Comparison of ENCODE assay signal across 18 mouse cellular contexts in the genomic region with DNA sequence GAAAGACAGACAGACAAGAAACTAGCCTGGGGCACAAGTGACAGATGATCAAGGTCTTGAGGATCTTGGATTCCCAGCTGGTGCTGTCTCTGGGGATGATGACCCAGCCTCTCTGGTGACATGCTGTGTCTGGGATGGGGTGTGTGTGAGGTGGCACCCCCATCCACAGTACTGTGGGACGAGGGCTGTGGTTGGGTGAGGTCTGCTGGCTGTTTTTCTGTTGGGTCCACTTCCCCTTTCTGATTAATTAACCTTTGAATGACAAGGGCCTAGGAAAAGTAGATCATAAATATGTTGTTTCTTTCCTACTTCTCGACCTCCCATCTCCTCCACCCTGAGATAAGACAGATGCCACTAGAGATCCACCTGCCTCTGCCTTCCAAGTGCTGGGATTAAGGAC. TPM values are rescaled to one million over a fixed set of nuclear protein-coding genes. Genes with fewer than 3 reads are reported as not detected.
DNase-seq lines count a peak whose midpoint lies in the region; ATAC-seq and TF ChIP-seq lines count a peak whose summit lies in the region.
"Had no signal": no experiment of that assay in that cellular context is flagged by ENCODE, and none has a peak within 500 bp of the region (broad histone marks: within the 10 kb centered on the region; RNA-seq: fewer than 3 reads in every experiment).

No protein-coding gene starts in this region.

- no peak overlapping the region for H3K4me2 ChIP-seq in kidney, embryonic 15.5 days
- H3K4me2 ChIP-seq: embryonic facial prominence, embryonic 13.5 days; heart, embryonic 15.5 days; hindbrain, embryonic 12.5 days; liver, embryonic 12.5 days had no signal

- H3K4me1 ChIP-seq in kidney, embryonic 15.5 days: peaks cover 69% of the 10 kb centered on the region
- peaks cover 59% of the 10 kb centered on the region for H3K4me1 ChIP-seq in G1E (ENCODE audit: insufficient read depth, low read depth, low read length)
- H3K4me1 ChIP-seq in cerebellum, adult 2 months (ENCODE audit: control insufficient read depth, insufficient read depth, low read length): peaks cover 19% of the 10 kb centered on the region

- H3K9ac ChIP-seq in kidney, embryonic 15.5 days: no peak overlapping the region
- H3K9ac ChIP-seq: embryonic facial prominence, embryonic 13.5 days; heart, embryonic 15.5 days; hindbrain, embryonic 12.5 days; liver, embryonic 12.5 days had no signal

- TF ChIP-seq POLR2A in cerebellum, adult 2 months (IDR thresholded peaks at IDR 0.05; ENCODE audit: borderline replicate concordance, insufficient read depth, low read length): no peak

- ATAC-seq in kidney, embryonic 15.5 days (replicated peaks; ENCODE audit: low FRiP score): no peak
- peak; percentile 60; the same call in 1 of the 2 replicates for ATAC-seq in G1E (ENCODE audit: extremely low read depth, insufficient number of reproducible peaks, low FRiP score, poor library complexity, severe bottlenecking)
- peak; percentile 65 to 67 for ATAC-seq in hematopoietic stem cell, adult 5-6 weeks (replicated peaks in 1 of 2; ENCODE audit: insufficient read depth in 1 of 2, low FRiP score in 2 of 2, low TSS enrichment in 1 of 2, low read depth in 1 of 2, poor library complexity in 2 of 2, severe bottlenecking in 2 of 2)
- ATAC-seq in neutrophil, adult 5-6 weeks (ENCODE audit: extremely low read depth, insufficient number of reproducible peaks, low FRiP score, poor library complexity, severe bottlenecking): peak; percentile 64; the same call in 1 of the 2 replicates
- ATAC-seq: liver, embryonic 12.5 days had no signal

- no peaks in the 10 kb centered on the region for H3K27me3 ChIP-seq in kidney, embryonic 15.5 days
- peaks cover 20% of the 10 kb centered on the region for H3K27me3 ChIP-seq in G1E (ENCODE audit: insufficient read depth, low read length)
- no peaks in the 10 kb centered on the region for H3K27me3 ChIP-seq in cerebellum, adult 2 months (ENCODE audit: control insufficient read depth, insufficient read depth, low read length)
- H3K27me3 ChIP-seq: embryonic facial prominence, embryonic 13.5 days; heart, embryonic 15.5 days; hindbrain, embryonic 12.5 days; liver, embryonic 12.5 days had no signal

- TF ChIP-seq CTCF in G1E (IDR thresholded peaks at IDR 0.05; ENCODE audit: low read depth, low read length): no peak
- no peak for TF ChIP-seq CTCF in cerebellum, adult 2 months (IDR thresholded peaks at IDR 0.05; ENCODE audit: borderline replicate concordance, insufficient read depth, low read depth, low read length)

- WGBS in kidney, embryonic 15.5 days: 52% methylated on average over 2 of the region's 2 CpGs
- WGBS in cerebellum, adult 2 months: 78% methylated on average over 2 of the region's 2 CpGs

- no peak overlapping the region for H3K4me3 ChIP-seq in kidney, embryonic 15.5 days (replicated peaks)
- H3K4me3 ChIP-seq in G1E (ENCODE audit: low read depth, low read length): peak overlapping the region; percentile 39; the same call in 1 of the 2 replicates
- H3K4me3 ChIP-seq in cerebellum, adult 2 months (replicated peaks; ENCODE audit: insufficient read depth, low read depth, low read length): no peak overlapping the region
- H3K4me3 ChIP-seq: embryonic facial prominence, embryonic 13.5 days; forebrain, embryonic 10.5 days; heart, embryonic 15.5 days; hindbrain, embryonic 12.5 days; liver, embryonic 12.5 days; midbrain, embryonic 10.5 days had no signal

- peaks cover 6% of the 10 kb centered on the region; the same call in 1 of the 2 replicates for H3K36me3 ChIP-seq in kidney, embryonic 15.5 days
- no peaks in the 10 kb centered on the region for H3K36me3 ChIP-seq in G1E (replicated peaks)
- H3K36me3 ChIP-seq: hindbrain, embryonic 12.5 days; liver, embryonic 12.5 days had no signal

- 0 out of 2 replicates have a peak overlapping the region, but pooled peaks have one; percentile 29 for H3K27ac ChIP-seq in kidney, embryonic 15.5 days
- no peak overlapping the region for H3K27ac ChIP-seq in cerebellum, adult 2 months (ENCODE audit: insufficient read depth, low read length)
- H3K27ac ChIP-seq: embryonic facial prominence, embryonic 13.5 days; forebrain, embryonic 10.5 days; heart, embryonic 15.5 days; hindbrain, embryonic 12.5 days; liver, embryonic 12.5 days; midbrain, embryonic 10.5 days had no signal

- intact Hi-C loops in heart, postnatal 36 days (cut with DNase I): no loop called here

- DNase-seq in kidney, adult 11 months: no peak
- DNase-seq in G1E (ENCODE audit: low spot score): peak; percentile 66
- no peak for DNase-seq in frontal cortex, adult 2 months (ENCODE audit: extremely low spot score in 1 of 2, low spot score in 1 of 2)
- DNase-seq in cerebellum, adult 2 months: no peak
- DNase-seq in heart, postnatal 36 days: no peak
- DNase-seq: adrenal gland, postnatal 25 days; kidney, postnatal 10 days; right cerebral cortex, postnatal 4 days; thymus, adult 18-20 months had no signal

- H3K9me3 ChIP-seq in kidney, embryonic 15.5 days (replicated peaks): no peaks in the 10 kb centered on the region
- peaks cover 4% of the 10 kb centered on the region; the same call in 1 of the 2 replicates for H3K9me3 ChIP-seq in G1E (replicated peaks)
- H3K9me3 ChIP-seq: embryonic facial prominence, embryonic 13.5 days; forebrain, embryonic 10.5 days; heart, embryonic 15.5 days; hindbrain, embryonic 12.5 days; liver, embryonic 12.5 days; midbrain, embryonic 10.5 days had no signal

RNA-seq across cellular contexts. Expression of a gene that starts 18.2 kb away (rescaled TPM):
- 44.5 and 47.7 TPM in 2 replicates for polyA plus RNA-seq in kidney, embryonic 15.5 days (2015; fragmentation: Nextera tagmentation; extraction: Ambion mirVana)
- total RNA-seq in G1E (2014; fragmentation: Nextera tagmentation) (0.53 and 1.2 TPM in 2 replicates), G1E (2017) (20.2 and 20.7 TPM in 2 replicates)
- 1.5 and 1.9 TPM in 2 replicates for polyA plus RNA-seq in G1E (2012)
- total RNA-seq in hematopoietic stem cell, adult 5-6 weeks (2017): 26.5 and 33.9 TPM in 2 replicates
- 6.1 and 9.7 TPM in 2 replicates for total RNA-seq in neutrophil, adult 5-6 weeks (2017)
- 28.3 and 30.0 TPM in 2 replicates for polyA plus RNA-seq in frontal cortex, adult 2 months (2012; rRNA removed)
- 23.9 and 24.5 TPM in 2 replicates for polyA plus RNA-seq in cerebellum, adult 2 months (2012; rRNA removed)
- total RNA-seq in heart, postnatal 36 days (2021): 10 to 100 TPM; 22.5 to 26.9 TPM

RNA-seq across cellular contexts. Expression of a gene that starts 47.1 kb away (rescaled TPM):
- 16.5 and 19.3 TPM in 2 replicates for polyA plus RNA-seq in kidney, embryonic 15.5 days (2015; fragmentation: Nextera tagmentation; extraction: Ambion mirVana)
- 13.7 TPM in 2 replicates for total RNA-seq in G1E (2014; fragmentation: Nextera tagmentation)
- total RNA-seq in G1E (2017): 2.9 and 3.3 TPM in 2 replicates
- polyA plus RNA-seq in G1E (2012): 4.7 and 6.1 TPM in 2 replicates
- total RNA-seq in hematopoietic stem cell, adult 5-6 weeks (2017): 5.2 and 6.2 TPM in 2 replicates
- total RNA-seq in neutrophil, adult 5-6 weeks (2017): 2.3 and 3.3 TPM in 2 replicates
- 666 and 673 TPM in 2 replicates for polyA plus RNA-seq in frontal cortex, adult 2 months (2012; rRNA removed)
- 889 and 932 TPM in 2 replicates for polyA plus RNA-seq in cerebellum, adult 2 months (2012; rRNA removed)
- total RNA-seq in heart, postnatal 36 days (2021): 10 to 100 TPM; 10.1 to 14.3 TPM
